Mouse (Mus musculus) right cerebral cortex, postnatal 25 days (tissue): ENCODE measurements around the gene Pih1d2.
"Not testable (repeated sequence)": the region's sequence is repeated elsewhere in the genome, so short reads cannot be mapped to it uniquely, and the experiment has no call there.

ENCODE experiments used
- DNase-seq: peaks from one replicate; pipeline ENCODE4 v3.0.0; 2022

Pih1d2 gene

DNA sequence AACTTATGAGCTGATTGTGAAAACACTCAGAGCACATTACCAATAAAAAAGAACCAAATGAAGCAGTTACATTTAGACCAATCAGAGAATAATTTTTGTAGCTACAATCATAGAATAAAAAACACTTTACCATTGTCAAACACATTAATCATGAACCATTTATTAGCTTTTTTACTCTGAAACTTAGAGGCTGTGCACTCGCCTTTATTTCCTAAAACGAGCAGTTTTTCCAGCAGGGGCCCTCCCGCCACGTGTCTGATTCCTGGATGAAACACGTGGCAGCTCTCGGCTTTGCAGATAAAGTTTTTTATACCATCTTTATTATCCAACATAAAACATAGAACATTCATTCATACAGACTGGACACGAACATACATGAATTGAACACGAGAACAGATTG is 13.8 kb downstream of the Pih1d2 start:
- DNase-seq = not testable (repeated sequence)

DNA sequence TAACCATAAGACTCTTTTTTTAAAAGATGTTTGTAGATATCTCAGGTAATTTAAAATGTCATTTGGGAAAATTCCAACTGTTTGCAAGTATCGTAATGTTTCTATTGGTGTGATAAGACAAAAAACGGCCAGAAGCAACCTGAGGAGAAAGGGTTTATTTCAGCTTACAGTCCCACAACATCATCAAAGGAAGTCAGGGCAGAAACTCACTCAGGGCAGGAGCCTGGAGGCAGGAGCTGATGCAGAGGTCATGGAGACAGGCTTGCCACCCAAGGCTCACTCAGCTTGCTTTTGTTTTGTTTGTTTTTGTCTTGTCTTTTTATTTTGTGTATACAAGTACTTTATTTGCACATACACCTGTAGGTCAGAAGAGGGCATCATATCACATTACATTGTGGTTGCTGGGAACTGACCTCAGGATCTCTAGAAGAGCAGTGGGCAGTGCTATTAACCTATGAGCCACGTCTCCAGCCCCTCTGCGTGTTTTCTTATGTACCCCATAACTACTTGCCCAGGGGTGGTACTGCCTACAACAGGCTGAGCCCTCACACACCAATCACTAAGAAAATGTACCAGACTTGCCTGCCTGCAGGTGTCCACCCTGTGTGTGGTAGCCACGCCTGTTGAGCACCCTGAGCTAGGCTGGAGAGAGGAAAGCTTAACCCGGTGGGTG is 15.0 kb downstream of the Pih1d2 start:
- DNase-seq = no peak

DNA sequence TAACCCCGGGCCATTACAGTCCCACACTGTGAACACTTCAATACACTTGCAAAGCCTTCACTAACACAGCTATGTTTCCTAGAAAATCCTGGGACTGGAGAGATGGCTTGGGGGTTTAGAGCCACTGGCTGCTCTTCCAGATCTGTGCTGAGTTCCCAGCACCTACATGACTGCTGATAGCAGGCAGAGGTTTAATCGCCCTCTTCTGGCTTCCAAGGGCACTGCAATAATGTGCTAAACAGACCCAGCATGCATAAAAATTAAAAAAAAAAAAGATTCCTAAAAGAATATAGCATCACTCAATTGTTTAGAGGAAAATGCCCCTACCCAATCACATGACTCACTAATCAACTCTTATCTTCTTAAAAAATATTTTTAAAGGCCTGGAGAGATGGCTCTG is 15.9 kb downstream of the Pih1d2 start:
- DNase-seq = no peak

DNA sequence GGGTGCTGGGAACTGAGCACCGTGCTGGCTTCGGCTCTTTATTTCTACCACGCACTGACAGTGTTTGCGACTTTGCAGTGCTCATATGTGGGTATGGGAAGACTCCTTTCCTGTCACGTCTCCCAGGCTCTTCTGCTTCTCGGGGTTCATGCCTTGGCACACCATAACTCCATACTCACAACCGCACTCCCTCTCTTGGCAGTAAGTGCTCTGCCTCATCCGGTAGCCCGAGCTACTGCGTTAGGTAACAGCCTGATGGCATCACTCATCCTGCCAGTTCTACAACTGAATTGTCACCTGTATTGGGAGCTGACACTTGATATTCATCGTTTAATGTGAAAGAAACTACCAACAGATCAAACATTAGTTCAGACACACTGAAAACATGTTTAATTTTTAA is 17.1 kb downstream of the Pih1d2 start:
- no peak for DNase-seq

DNA sequence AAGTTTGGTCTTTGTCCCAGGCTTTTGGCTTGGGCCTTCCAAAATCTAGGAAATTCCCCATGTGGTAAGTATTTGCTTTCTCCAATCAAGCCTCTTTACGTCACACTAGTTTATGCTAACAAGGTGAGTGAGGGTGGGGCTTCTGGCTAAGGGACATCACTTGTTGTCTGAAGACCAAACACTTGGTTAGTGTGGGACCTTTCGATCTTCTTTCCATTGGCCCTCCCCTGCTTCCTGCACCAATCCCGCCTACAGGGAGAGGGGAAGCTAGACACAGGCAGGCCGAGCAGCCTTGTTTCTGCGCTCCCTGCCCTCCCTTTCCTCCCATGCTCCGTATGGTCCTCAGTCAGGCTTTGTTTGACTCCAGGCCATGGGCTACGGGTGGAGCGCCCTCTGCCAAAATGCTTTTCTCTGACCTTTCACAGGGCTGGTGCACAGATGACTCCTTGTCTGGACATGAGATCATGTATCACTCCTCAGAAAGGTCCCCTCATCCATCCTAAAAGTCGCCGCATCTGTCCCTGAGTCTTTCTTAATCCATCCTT is 29.8 kb downstream of the Pih1d2 start:
- DNase-seq = no peak

DNA sequence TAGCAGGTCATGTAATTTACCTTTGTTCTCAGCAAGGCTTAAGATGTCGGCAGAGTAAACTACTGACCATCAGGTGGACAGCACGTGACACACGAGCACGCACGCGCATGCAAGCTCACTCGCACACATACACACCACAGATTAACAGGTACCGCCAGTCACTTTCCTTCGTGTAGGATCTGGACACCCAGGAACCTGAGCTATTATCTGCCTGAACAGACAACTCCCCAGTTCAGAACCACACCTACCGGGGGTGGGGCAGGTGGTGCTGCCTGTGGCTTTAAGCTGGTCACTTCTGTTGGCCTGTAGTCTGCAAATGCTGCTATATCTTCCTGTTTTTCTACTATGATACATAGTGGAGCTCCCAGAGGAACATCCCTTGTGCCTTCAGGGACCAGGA is 33.4 kb downstream of the Pih1d2 start:
- no peak for DNase-seq

DNA sequence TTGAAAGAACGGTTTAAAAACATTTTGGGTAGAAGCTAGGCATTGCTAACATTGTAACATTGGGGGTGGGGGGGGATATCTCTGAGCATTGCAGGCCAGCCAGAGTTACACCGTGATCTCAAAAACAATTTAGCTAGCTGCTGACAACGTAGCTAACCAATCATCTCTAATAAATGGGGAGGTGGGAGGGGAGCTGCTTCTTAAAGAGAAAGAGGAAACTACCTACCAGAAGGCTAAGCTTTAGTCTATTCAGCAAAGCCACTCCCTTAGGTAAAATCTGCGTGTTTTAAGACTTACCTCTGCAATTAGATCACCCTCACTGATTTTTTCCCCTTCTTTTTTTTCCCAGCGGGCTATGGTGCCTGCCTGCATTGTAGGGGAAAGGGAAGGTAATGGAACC is 41.3 kb downstream of the Pih1d2 start:
- no peak for DNase-seq

DNA sequence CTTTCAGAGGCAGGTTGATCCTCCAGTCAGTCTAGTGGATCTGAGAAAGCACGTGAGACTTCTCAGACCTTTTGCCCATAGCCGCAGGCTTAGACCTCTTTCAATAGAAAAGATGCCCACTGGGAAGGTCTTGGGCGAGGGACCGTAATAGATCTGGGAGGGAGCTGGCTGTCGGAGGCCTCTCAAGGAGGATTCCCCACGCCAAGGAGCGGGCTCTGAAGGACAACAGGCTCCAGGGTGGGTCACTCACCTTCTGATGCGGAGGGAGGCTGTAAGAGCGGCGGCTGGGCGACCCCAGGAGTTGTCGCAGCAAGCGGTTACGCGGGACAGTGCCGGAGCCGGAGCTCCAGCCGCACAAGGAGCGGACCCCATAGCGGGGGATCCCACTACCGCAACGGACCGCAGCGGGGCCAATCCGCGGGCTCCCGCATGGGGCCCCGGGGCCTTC is 41.8 kb downstream of the Pih1d2 start:
- DNase-seq = no peak

DNA sequence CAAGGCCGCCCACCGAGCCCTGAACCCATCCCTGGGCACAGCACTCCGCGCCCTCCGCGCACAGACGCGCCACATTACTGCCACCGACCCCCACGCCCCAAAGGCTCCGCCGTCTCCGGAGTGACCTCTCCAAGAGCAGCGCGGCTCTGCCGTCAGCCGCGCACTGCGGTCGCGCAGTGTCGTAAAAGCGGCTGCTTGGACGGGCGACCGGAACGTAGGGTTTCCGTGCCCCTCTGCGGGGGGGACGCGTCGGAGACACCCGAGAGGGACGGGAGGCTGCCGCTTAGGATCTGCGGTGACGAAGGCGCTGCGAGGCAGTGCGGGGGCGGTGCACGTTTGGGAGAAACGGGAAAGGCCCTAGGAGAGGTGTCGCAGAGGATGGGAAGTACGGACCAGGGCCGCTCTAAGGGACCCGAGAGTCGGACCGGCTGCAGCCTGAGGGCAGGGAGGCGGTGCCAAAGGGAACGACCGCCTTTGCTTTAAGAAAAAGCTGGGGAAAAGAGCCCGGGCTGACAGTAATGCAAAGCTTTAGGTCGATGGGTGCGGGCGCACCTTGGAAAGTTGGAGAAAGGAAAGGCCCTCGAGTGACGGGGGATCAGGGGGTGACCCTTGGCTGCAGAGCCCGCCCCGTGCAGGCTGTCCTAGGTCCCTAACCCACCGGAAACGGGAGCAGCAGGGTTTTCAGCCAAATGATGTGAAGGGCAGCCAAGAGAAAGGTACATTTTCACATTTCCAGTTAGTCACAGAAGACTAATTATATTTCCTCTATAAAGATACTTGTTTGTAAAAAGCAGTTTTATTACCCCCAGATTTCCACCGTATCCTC is 42.5 kb downstream of the Pih1d2 start, which contains the start of gene Dlat:
Gene Dlat (minus strand): TSS at position 389 of the 826 bp plus-strand sequence.
- DNase-seq = peak; percentile 92

DNA sequence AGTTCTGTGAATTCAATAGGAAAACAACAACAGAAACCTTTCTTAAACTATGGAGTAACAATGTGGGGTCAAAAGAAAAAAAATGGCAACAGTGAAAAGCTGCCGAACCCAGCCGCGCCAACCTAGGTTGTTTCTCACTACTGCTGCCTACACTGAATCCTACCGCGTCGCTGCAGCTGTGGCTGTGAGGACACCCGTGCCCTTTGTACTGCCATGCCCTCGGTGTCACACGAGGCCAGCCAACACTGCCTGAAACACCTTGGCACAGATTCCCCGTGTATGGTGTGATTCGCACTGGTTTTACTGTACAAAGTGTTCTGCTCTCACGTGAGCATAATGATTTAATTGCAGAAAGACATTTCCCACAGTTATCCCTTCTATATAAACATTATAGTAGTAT is 43.3 kb downstream of the Pih1d2 start:
- no peak for DNase-seq

DNA sequence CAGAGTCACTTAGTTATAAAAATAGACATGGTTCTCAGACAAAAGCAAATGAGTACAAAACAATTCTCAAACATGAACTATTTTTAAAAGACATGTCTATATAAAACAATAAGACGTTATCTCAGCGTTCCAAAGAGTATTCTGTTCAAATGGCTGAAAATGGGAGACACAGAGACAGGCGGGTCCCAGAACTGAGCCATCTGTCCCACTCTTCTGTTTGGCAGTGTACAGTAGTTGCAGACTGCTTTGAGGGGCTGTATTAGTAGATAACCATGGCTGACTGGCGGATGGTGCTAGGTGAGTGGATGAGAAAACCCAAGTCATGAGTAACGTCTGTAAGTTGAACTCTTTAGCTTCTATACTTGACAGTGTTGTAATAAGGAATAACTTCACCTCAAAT is 47.7 kb downstream of the Pih1d2 start:
- DNase-seq = no peak

DNA sequence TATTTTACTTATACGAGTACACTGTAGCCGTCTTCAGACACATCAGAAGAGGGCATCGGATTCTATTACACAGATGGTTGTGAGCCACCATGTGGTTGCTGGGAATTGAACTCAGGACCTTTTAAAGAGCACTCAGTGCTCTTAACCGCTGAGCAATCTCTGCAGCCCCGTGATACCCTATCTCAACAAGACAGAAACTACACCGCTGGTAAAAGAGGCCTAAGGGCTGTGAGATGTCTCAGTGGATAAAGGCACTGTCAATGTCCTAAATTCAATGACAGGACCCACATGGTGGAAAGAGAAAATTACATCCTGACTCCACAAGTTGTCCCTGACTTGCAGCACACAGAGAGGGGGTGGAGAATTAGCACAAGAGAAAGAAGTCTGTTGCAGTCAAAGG is 49.3 kb downstream of the Pih1d2 start:
- no peak for DNase-seq

DNA sequence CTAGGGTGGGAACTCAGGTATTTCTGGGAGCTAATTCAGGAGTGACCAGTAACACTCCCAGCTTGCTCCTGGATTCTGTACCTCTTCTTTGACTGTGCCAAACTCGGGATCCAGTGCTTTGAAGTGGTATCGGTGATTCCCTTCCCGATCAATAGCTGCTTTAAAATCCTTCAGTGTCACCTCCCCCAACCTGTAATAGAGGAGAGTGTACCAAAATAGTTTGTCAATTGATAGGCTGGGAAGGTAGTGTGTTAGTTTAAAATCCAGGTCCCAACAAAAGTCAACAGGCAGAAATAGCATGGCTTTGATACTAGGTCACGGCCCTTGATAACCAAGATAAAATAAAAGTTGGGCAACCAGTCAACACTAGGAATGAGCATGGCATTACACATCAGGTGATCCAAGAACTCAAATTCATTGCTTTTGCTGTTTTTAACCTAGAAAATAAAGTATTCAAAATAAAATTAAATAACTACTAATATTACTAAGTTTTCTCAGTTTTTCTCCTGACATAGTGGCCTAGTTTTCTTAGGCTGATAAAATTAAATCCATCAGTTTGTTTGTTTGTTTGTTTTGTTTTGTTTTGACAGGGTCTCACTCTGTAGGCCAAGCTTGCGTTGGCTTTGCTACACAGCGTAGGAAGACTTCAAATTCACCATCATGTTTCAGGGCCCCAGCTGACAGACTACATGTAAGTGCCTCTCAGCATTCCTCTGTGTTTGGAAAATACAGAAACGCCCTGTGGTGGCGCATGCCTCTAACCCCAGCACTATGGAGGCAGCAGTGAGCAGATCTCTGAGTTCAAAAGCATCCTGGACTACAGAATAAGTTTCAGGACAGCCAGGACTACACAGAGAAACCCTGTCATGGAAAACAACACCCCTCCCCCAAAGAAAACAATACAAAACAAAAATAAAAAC is 50.7 kb downstream of the Pih1d2 start:
- DNase-seq = no peak

DNA sequence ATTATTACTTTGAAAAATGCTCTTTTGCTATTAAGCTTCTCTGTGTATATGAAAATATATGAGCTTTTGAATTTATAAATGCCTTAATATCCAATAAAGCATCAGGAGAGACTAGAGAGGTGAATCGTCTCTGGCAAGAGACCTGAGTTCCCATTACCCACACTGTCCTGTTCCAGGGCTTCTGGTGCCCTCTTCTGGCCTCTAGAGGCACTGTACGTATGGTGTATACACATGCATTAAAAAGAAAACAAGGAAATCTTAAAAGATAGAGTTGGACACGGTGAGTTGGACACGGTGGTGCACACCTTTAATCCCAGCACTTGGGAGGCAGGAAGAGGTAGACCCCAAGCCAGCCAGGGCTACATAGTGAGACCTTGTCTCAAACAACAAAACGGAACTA is 53.6 kb downstream of the Pih1d2 start:
- DNase-seq = no peak
